Mouse (Mus musculus) hematopoietic stem cell, adult 5-6 weeks (primary cell): ENCODE measurements at regions not wholly inside any gene's neighbourhood (a gene's known extent, or its start where the extent isn't known, plus 50 kb on each side); places are given as distances from the start of the nearest gene placed in this dataset.

Experiments used
- ATAC-seq, 2 experiments: fragments of 125-278 bp in 1 of 2; replicated peaks in 1 of 2; 2 replicates each; pipeline ENCODE4 v1.8.0; 2016 to 2017; ENCODE audit warnings: inconsistent platforms in 2 of 2, mild to moderate bottlenecking in 2 of 2, moderate number of reproducible peaks in 2 of 2, low read depth in 1 of 2, moderate TSS enrichment in 1 of 2; ENCODE audit not compliant: low FRiP score in 2 of 2, poor library complexity in 2 of 2, severe bottlenecking in 2 of 2, insufficient read depth in 1 of 2, low TSS enrichment in 1 of 2

- ATAC-seq: no peak
These were observed 181.0 kb upstream of the Gli2 start for GRCm38 (mm10) chr1:119234449-119234848.

GRCm38 (mm10) chr1:119226996-119227395 lies 173.6 kb upstream of the Gli2 start:
- no peak for ATAC-seq

GRCm38 (mm10) chr1:119223876-119224275 lies 170.5 kb upstream of the Gli2 start:
- ATAC-seq: no peak

GRCm38 (mm10) chr1:119221901-119222300 lies 168.5 kb upstream of the Gli2 start:
- no peak for ATAC-seq

- ATAC-seq: no peak
These were observed 167.6 kb upstream of the Gli2 start for GRCm38 (mm10) chr1:119221012-119221411.

GRCm38 (mm10) chr1:119219817-119220216 lies 166.4 kb upstream of the Gli2 start:
- no peak for ATAC-seq

GRCm38 (mm10) chr1:119217387-119217786 lies 164.0 kb upstream of the Gli2 start:
- ATAC-seq: no peak

GRCm38 (mm10) chr1:119209607-119210007 lies 156.2 kb upstream of the Gli2 start:
- ATAC-seq: no peak

- ATAC-seq: no peak
These were observed 149.0 kb upstream of the Gli2 start for GRCm38 (mm10) chr1:119202456-119202855.

- ATAC-seq: no peak
These were observed 143.9 kb upstream of the Gli2 start for GRCm38 (mm10) chr1:119197415-119197700.

- no peak for ATAC-seq
These were observed 143.4 kb upstream of the Gli2 start for GRCm38 (mm10) chr1:119196674-119197414.

- no peak for ATAC-seq
These were observed 141.1 kb upstream of the Gli2 start for GRCm38 (mm10) chr1:119194533-119194932.

- no peak for ATAC-seq
These were observed 137.8 kb upstream of the Gli2 start for GRCm38 (mm10) chr1:119191177-119191576.

- ATAC-seq: no peak
These were observed 136.1 kb upstream of the Gli2 start for GRCm38 (mm10) chr1:119189461-119190066.

GRCm38 (mm10) chr1:119187301-119187700 lies 133.9 kb upstream of the Gli2 start:
- ATAC-seq: no peak

- ATAC-seq: no peak
These were observed 133.4 kb upstream of the Gli2 start for GRCm38 (mm10) chr1:119186856-119187255.

GRCm38 (mm10) chr1:119183558-119184270 lies 130.3 kb upstream of the Gli2 start:
- no peak for ATAC-seq

- no peak for ATAC-seq
These were observed 119.8 kb upstream of the Gli2 start for GRCm38 (mm10) chr1:119173030-119173756.
